Mouse (Mus musculus) lung, adult 2 months (tissue): ENCODE measurements around the gene Nptx1.

Source experiments
- CTCF ChIP-seq: fragments of 200-500 bp; IDR thresholded peaks from 2 replicates; pipeline ENCODE4 v1.5.1; 2011; ENCODE audit warnings: mild to moderate bottlenecking, low read length, control low read depth; ENCODE audit not compliant: insufficient read depth
- POLR2A ChIP-seq: fragments of 200-500 bp; IDR thresholded peaks from 2 replicates; pipeline ENCODE4 v1.6.1; 2011; ENCODE audit warnings: low read depth, mild to moderate bottlenecking, control low read depth, low read length, borderline replicate concordance; ENCODE audit errors: extremely low read depth

- TF ChIP-seq POLR2A (no peak), CTCF (no peak)
Measured at GRCm38 (mm10) chr11:119546496-119547182, 914 bp downstream of the Nptx1 start.
